Comparison of ENCODE assay signal across 17 mouse cellular contexts in genomic region chrX:155901742-155902141, GRCm38 (mm10).
"Had no signal": no experiment of that assay in that cellular context is flagged by ENCODE, and none has a peak within 500 bp of the region (broad histone marks: within the 10 kb centered on the region; RNA-seq: fewer than 3 reads in every experiment).

No protein-coding gene starts in this region.

- H3K36me3 ChIP-seq: kidney, embryonic 15.5 days; limb, embryonic 10.5 days; liver, embryonic 15.5 days; midbrain, embryonic 15.5 days; neural tube, embryonic 13.5 days had no signal

- H3K4me2 ChIP-seq: kidney, embryonic 15.5 days; liver, embryonic 11.5 days; liver, embryonic 15.5 days; midbrain, embryonic 11.5 days; midbrain, embryonic 15.5 days; neural tube, embryonic 13.5 days had no signal

- H3K27me3 ChIP-seq: kidney, embryonic 15.5 days; liver, embryonic 15.5 days; megakaryocyte, embryonic 14.5 days; midbrain, embryonic 15.5 days; neural tube, embryonic 13.5 days had no signal

- H3K27ac ChIP-seq: kidney, embryonic 15.5 days; left cerebral cortex, adult 2 months; limb, embryonic 10.5 days; liver, embryonic 15.5 days; midbrain, embryonic 15.5 days; neural tube, embryonic 13.5 days had no signal

- ATAC-seq: lung, postnatal 0 days; midbrain, embryonic 15.5 days had no signal

- DNase-seq: kidney, postnatal 14 days; lung, adult 2 months; lung, postnatal 36 days; retina, postnatal 1 day; right cerebral cortex, postnatal 25 days; thymus, adult 18-20 months; thymus, postnatal 14 days had no signal

- H3K9ac ChIP-seq: kidney, embryonic 15.5 days; liver, embryonic 15.5 days; midbrain, embryonic 15.5 days; neural tube, embryonic 13.5 days had no signal

- H3K4me3 ChIP-seq: kidney, embryonic 15.5 days; left cerebral cortex, adult 2 months; limb, embryonic 10.5 days; liver, embryonic 15.5 days; megakaryocyte, embryonic 14.5 days; midbrain, embryonic 15.5 days; neural tube, embryonic 13.5 days had no signal

- H3K4me1 ChIP-seq: kidney, embryonic 15.5 days; limb, embryonic 10.5 days; liver, embryonic 15.5 days; megakaryocyte, embryonic 14.5 days; midbrain, embryonic 15.5 days; neural tube, embryonic 13.5 days had no signal

- H3K9me3 ChIP-seq: kidney, embryonic 15.5 days; limb, embryonic 10.5 days; liver, embryonic 15.5 days; megakaryocyte, embryonic 14.5 days; midbrain, embryonic 15.5 days; neural tube, embryonic 13.5 days had no signal
